Mouse (Mus musculus) monocyte, adult 2 months (primary cell): Measurements from ENCODE around the gene Krtap1-4.
"Not testable (repeated sequence)": the region's sequence is repeated elsewhere in the genome, so short reads cannot be mapped to it uniquely, and the experiment has no call there.

Experiments used
- DNase-seq, 2 experiments: peaks; one replicate each; pipeline ENCODE4 v3.0.0; 2022; ENCODE audit warnings: low spot score in 2 of 2, low read depth in 1 of 2

The Krtap1-4 gene

GRCm38 (mm10) chr11:99583245-99583704 lies at the start of gene Krtap1-4:
Gene Krtap1-4, minus strand, starts transcription at chr11:99583654.
- no peak for DNase-seq

GRCm38 (mm10) chr11:99630890-99631289 lies 47.4 kb upstream of the Krtap1-4 start:
- DNase-seq: no peak

- DNase-seq: no peak
Observed at GRCm38 (mm10) chr11:99628138-99628537, 44.7 kb upstream of the Krtap1-4 start, which contains the start of gene Krtap4-1. Gene Krtap4-1, minus strand, starts transcription at chr11:99628238.

DNA sequence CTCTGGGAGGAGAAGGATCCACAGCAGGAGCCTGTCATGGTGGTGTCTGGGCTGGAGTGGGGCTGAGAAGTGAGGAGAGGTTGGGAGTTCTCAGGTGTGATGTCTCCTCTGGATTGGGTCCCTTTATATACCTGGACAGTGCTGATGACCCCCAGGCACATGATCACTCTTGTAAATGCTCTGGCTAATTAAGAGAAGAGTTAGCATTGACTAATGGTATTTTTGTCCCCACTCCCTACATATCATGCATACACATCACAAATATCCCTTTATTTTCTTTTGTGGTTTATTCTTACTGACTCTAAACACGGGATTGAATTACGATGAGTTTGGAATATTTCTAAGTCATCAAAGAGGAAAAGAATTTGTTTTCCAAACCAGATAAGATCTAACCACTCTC lies 36.9 kb upstream of the Krtap1-4 start, which contains the start of gene Gm11562:
Gene Gm11562 (minus strand): TSS at position 101 of the 400 bp plus-strand sequence.
- no peak for DNase-seq

DNA sequence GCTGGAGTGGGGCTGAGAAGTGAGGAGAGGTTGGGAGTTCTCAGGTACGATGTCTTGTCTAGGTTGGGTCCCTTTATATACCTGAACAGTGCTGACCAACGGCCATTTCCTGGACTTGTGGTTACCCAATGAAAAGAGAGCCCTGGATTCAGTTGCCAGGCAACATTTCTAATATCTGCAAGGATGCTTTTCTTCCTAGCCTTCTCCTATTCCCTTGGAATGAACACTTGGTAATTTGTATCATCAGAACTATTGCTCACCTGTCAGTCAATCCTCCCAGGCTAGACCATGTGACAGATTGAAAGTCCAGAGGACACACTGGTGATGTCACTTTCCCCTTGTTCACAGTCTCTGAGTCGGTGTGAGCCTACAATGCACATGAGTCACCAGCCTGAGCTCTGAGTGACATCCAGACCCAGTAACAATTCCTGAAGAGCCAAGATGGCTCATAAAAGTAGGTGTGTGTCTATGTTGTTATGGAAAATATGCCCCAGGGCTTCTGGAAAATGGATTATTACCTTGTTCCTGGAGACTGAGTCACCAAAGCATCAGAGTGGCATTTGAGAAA lies 31.4 kb upstream of the Krtap1-4 start, which contains the start of gene Krtap2-4:
Gene Krtap2-4 (minus strand): TSS at position 51 of the 568 bp plus-strand sequence.
- DNase-seq: no peak

GRCm38 (mm10) chr11:99610089-99610488 lies 26.6 kb upstream of the Krtap1-4 start, which contains the start of gene Gm11937:
Gene Gm11937, minus strand, starts transcription at chr11:99610189.
- DNase-seq: not testable (repeated sequence)

GRCm38 (mm10) chr11:99609126-99609525 lies 25.7 kb upstream of the Krtap1-4 start:
- DNase-seq: no peak

DNA sequence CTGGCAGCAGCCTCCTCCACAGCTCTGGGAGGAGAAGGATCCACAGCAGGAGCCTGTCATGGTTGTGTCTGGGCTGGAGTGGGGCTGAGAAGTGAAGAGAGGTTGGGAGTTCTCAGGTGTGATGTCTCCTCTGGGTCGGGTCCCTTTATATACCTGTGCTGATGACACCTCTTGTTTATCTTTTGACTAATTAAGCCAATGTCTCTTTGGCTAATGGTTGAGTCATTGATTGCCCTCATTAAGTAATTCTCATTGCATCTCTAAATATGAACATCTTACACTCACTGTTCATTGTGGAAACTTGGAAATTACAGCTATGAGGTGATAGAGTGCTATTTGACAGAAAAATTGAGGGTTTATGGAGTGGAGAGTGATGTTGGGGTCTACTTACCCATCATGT lies 19.8 kb upstream of the Krtap1-4 start, which contains the start of gene Gm11938:
Gene Gm11938 (minus strand): TSS at position 101 of the 400 bp plus-strand sequence.
- DNase-seq: not testable (repeated sequence)

GRCm38 (mm10) chr11:99597742-99598141 lies 14.3 kb upstream of the Krtap1-4 start, which contains the start of gene Krtap9-3:
Gene Krtap9-3, minus strand, starts transcription at chr11:99598105.
- not testable (repeated sequence) for DNase-seq

DNA sequence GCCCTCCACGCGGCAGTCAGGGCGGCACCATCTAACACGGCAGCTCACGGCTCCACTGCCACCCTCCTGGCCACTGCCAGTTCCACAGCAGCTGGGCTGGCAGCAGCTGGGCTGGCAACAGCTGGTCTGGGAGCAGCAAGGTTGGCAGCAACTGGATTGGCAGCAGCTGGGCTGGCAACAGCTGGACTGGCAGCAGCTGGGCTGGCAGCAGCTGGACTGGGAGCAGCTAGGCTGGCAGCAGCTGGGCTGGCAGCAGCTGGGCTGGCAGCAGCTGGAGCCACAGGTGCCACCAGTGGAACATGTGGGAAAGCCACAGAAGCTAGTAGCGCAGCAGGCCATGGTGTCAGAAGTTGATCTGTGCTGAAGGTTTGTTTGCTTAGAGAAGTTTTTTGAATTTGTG lies 7.5 kb upstream of the Krtap1-4 start, which contains the start of gene Krtap1-3:
Gene Krtap1-3 (minus strand): TSS at position 359 of the 400 bp plus-strand sequence.
- no peak for DNase-seq

DNA sequence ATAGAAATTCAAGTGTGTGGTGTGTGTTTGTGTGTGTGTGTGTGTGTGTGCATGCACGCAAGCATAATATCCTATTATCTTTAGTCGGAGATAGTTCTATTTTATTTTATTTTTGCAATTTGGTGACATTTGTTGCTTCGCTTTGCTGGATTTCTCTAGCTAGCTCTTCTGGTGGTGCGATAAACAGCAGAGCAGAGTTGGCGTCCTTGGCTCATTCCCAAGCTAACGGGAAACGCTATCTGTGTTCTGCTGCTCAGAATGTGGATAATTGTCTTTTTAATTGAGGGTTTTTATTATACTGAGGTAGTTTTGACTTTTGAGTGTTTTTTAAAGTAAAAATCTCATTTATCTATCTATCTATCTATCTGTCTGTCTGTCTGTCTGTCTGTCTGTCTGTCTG lies 1.6 kb upstream of the Krtap1-4 start:
- no peak for DNase-seq

GRCm38 (mm10) chr11:99581564-99581963 lies 1.9 kb downstream of the Krtap1-4 start:
- DNase-seq: no peak

- no peak for DNase-seq
Observed at GRCm38 (mm10) chr11:99581051-99581450, 2.4 kb downstream of the Krtap1-4 start.

GRCm38 (mm10) chr11:99580636-99581035 lies 2.8 kb downstream of the Krtap1-4 start, which contains the start of gene Krtap1-5:
Gene Krtap1-5, minus strand, starts transcription at chr11:99581016.
- DNase-seq: no peak

DNA sequence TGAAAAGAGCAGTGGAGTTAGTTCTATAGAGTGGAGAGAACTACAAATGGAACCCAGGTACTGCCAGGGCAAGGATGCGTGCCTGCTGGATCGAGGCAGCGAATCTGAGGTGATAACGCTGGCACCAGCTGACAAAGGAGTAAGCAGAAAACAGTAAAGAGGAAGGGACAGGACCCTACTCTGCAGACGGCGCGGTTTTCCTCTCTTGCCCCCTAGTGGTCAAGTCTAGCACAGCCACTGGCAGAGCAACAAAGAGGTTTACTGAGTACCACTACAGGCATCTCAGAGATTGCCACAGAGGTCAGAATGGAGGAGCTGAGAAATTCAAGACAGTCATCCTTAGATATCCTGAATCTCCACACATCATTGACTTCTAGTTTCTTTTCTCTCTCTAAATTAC lies 9.3 kb downstream of the Krtap1-4 start:
- DNase-seq: peak in 1 of 2 experiments; percentile 23

- no peak for DNase-seq
Observed at GRCm38 (mm10) chr11:99573164-99573563, 10.3 kb downstream of the Krtap1-4 start.

DNA sequence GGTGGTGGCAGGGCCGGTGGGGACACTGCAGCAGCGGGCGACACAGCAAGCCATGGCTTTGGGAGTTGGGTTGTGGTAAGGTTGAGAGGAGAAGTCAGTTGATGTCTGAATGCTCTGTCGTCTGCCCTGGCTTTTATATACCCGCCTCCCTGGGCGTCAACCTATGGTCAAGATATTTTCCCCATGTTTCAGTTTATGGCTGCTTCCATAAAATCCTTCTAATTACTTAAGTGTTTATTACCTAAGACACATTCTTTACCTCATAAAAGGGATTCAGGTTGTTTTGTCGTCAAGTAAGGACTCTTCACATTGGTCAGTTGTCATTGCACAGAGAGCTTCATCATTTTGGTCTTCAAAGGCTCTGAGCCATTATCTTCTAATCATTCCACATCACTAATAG lies 16.9 kb downstream of the Krtap1-4 start, which contains the start of gene Krtap3-1:
Gene Krtap3-1 (minus strand): TSS at position 101 of the 400 bp plus-strand sequence.
- no peak for DNase-seq

GRCm38 (mm10) chr11:99562580-99562979 lies 20.9 kb downstream of the Krtap1-4 start:
- DNase-seq: no peak

GRCm38 (mm10) chr11:99559366-99559765 lies 24.1 kb downstream of the Krtap1-4 start, which contains the start of gene Gm11939:
Gene Gm11939, minus strand, starts transcription at chr11:99559466.
- DNase-seq: no peak

- DNase-seq: no peak
Observed at GRCm38 (mm10) chr11:99557976-99558745, 25.3 kb downstream of the Krtap1-4 start.

DNA sequence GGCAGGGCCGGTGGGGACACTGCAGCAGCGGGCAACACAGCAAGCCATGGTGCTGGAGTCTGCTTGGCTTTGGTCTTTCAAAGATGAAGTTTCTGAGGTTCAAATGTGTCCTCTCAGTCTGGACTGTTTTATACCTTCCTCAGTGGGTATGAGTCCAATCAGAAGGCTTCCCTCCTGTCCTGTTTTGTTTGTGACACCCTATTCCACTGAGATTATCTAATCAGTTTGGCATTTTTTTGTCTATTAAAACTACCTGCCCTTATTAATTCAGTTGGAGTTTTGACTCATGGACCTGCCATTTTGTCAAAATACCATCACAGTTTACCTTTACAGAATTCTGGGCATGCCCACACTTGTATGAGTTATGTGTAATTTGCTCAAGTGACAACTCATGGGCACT lies 26.7 kb downstream of the Krtap1-4 start, which contains the start of gene Krtap3-2:
Gene Krtap3-2 (minus strand): TSS at position 101 of the 400 bp plus-strand sequence.
- DNase-seq: no peak
